Mouse (Mus musculus) small intestine, adult 2 months (tissue): ENCODE data around the gene C87436. TPM values are rescaled to one million over a fixed set of nuclear protein-coding genes. Genes with fewer than 3 reads are reported as not detected.
A peak's percentile ranks its signal among the peaks of the same experiment; 100 is the strongest.

Source experiments
- H3K27ac ChIP-seq: fragments of 200-500 bp; 2 replicates; pipeline ENCODE4 v1.5.1; 2012; ENCODE audit warnings: low read depth, low read length, control low read depth, inconsistent platforms; ENCODE audit not compliant: insufficient read depth
- H3K27me3 ChIP-seq: fragments of 200-500 bp; 2 replicates; pipeline ENCODE4 v1.6.1; 2012; ENCODE audit warnings: mild to moderate bottlenecking, moderate library complexity, low read length, inconsistent platforms; ENCODE audit not compliant: control insufficient read depth, insufficient read depth
- H3K36me3 ChIP-seq: fragments of 200-500 bp; 2 replicates; pipeline ENCODE4 v1.6.1; 2012; ENCODE audit warnings: mild to moderate bottlenecking, low read length, control low read depth, inconsistent platforms; ENCODE audit not compliant: control insufficient read depth, insufficient read depth
- H3K4me1 ChIP-seq: fragments of 200-500 bp; 2 replicates; pipeline ENCODE4 v1.6.1; 2012; ENCODE audit warnings: low read length, inconsistent platforms, mixed read lengths; ENCODE audit not compliant: control insufficient read depth, insufficient read depth, insufficient read length
- H3K4me3 ChIP-seq: fragments of 200-500 bp; 2 replicates; pipeline ENCODE4 v1.5.1; 2012; ENCODE audit warnings: low read depth, mild to moderate bottlenecking, control low read depth, inconsistent platforms, low read length, moderate library complexity
- CTCF ChIP-seq: fragments of 200-500 bp; IDR thresholded peaks from 2 replicates; pipeline ENCODE4 v1.5.1; 2012; ENCODE audit warnings: low read depth, mild to moderate bottlenecking, control low read depth, inconsistent platforms, low read length, moderate library complexity, mixed read lengths; ENCODE audit not compliant: insufficient replicate concordance, insufficient read length; ENCODE audit errors: extremely low read depth
- POLR2A ChIP-seq: fragments of 200-500 bp; IDR thresholded peaks from 2 replicates; pipeline ENCODE4 v1.6.1; 2012; ENCODE audit warnings: low read depth, mild to moderate bottlenecking, control low read depth, inconsistent platforms, low read length, moderate library complexity
- WGBS: fragments of 180-500 bp; shearing (Covaris S2); methylation state at CpG from one replicate; pipeline ENCODE4 v1.1.7; 2018; 5-methylcytosine and 5-hydroxymethylcytosine counted together
- polyA plus RNA-seq: library from polyadenylated mRNA; depleted of rRNA; stranded (reverse); fragments of >200 nt; gene quantifications from 2 replicates; pipeline ENCODE4 v1.2.3, GENCODE M21; 2012

Gene C87436
- polyA plus RNA-seq, 1 experiment = 4.1 TPM

DNA sequence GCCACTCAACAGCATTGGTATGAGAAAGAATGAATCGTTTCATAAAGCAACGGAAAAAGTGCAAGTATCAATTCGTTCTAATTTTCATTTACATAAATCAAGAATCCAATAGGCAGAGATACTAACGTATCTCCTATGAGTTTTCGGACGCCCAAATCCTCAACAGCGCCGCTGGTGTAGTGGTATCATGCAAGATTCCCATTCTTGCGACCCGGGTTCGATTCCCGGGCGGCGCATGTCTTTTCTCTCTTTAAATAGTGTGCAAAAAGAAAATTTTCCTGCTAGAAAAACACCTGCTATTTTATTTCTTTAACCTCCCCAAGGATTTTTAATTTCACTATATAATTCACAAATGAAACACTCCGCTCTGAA lies 34.5 kb upstream of the C87436 start:
- Histone ChIP-seq H3K27ac (no peak overlapping the region), H3K4me3 (peak overlapping the region; percentile 91), H3K36me3 (peaks cover 2% of the 10 kb centered on the region; the same call in 1 of the 2 replicates), H3K4me1 (no peaks in the 10 kb centered on the region; the same call in none of the 2 replicates), H3K27me3 (no peaks in the 10 kb centered on the region)
- under 1% methylated on average over 15 of the region's 15 CpGs for whole genome bisulfite sequencing
- TF ChIP-seq POLR2A (no peak), CTCF (no peak)

DNA sequence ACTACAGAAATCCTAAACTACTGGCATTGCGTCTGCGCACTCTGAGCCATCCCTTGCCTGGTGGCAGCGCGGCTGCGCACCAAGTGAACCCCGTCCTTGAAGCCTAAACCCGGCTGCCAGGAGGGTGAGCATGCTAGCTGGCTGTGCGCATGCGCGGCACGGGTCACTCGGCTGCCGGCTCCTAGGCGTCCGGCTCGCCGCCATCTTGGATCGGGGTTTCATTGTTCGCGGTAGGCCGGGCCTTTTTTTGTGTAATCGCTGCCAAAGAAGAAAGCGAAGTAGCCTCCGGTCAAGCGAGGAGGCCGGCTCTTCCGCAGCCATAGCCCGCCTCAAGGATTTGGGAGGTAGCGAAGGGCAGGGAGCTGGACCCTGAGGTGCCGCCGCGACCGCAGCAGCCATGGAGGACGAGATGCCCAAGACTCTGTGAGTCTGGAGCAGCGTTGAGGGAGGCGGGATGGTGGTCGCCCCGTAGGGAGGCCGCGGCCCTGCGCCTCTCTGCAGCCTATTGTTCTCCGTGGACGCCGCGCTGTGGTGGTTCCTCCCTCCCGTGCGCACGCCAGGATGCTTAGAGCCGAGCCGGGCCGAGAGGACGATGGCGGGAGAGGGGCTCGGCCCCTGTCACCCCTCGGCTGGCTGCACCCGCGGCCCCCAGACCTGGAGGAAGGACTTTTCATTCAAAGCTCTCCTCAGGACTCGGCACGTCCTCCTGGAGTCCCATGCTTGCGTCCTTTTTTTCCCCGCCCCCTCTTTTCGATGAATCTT lies 33.9 kb upstream of the C87436 start, which contains the start of gene Tia1:
TSS of gene Tia1 (plus strand) at position 120 of the 762 bp plus-strand sequence.
- TF ChIP-seq POLR2A (peak; percentile 46), CTCF (no peak)
- Histone ChIP-seq H3K27me3 (no peaks in the 10 kb centered on the region), H3K4me1 (no peaks in the 10 kb centered on the region; the same call in none of the 2 replicates), H3K4me3 (peak within 1 kb of the TSS; percentile 91), H3K36me3 (peaks cover 2% of the 10 kb centered on the region; the same call in 1 of the 2 replicates), H3K27ac (peak within 1 kb of the TSS; percentile 98)
- under 1% methylated on average over 62 of the region's 62 CpGs for WGBS

GRCm38 (mm10) chr6:86404996-86405395 lies 33.2 kb upstream of the C87436 start:
- WGBS = 0% methylated on average over 11 of the region's 11 CpGs
- Histone ChIP-seq H3K36me3 (peaks cover 2% of the 10 kb centered on the region; the same call in 1 of the 2 replicates), H3K27me3 (no peaks in the 10 kb centered on the region), H3K4me1 (no peaks in the 10 kb centered on the region; the same call in none of the 2 replicates), H3K27ac (0 out of 2 replicates have a peak overlapping the region, but pooled peaks have one; percentile 12), H3K4me3 (peak overlapping the region; percentile 91; the same call in 1 of the 2 replicates)
- TF ChIP-seq POLR2A (no peak), CTCF (no peak)

DNA sequence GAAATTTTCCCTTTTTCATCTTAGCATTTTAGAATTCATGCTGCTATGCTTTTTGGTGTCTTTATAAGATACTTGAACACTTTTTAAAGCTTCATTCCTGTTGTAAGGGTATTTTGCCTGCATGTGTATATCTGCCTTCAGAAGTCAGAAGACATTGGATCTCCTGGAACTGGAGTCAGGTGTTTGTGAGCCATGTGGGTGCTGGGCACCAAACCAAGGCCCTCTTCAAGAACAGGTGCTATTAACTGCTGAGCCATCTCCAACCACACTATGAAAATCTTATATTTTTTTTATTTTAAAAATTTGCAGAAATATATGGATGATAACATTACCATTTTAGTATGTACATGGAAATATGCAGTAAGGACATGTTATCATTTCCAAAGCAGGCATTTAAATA lies 31.9 kb upstream of the C87436 start:
- H3K27ac ChIP-seq = no peak overlapping the region
- peaks cover 2% of the 10 kb centered on the region for H3K36me3 ChIP-seq
- H3K27me3 ChIP-seq = no peaks in the 10 kb centered on the region
- H3K4me1 ChIP-seq = no peaks in the 10 kb centered on the region; the same call in 1 of the 2 replicates
- no peak overlapping the region for H3K4me3 ChIP-seq
- no peak for TF ChIP-seq CTCF
- no peak for TF ChIP-seq POLR2A

- Histone ChIP-seq H3K36me3 (peaks cover 51% of the 10 kb centered on the region), H3K27ac (no peak overlapping the region), H3K27me3 (no peaks in the 10 kb centered on the region), H3K4me3 (no peak overlapping the region), H3K4me1 (no peaks in the 10 kb centered on the region)
- TF ChIP-seq POLR2A (no peak), CTCF (no peak)
- WGBS = 85% methylated on average over 6 of the region's 6 CpGs
Measured at GRCm38 (mm10) chr6:86418711-86419110, 19.5 kb upstream of the C87436 start.

GRCm38 (mm10) chr6:86419239-86419638 lies 18.9 kb upstream of the C87436 start:
- H3K4me1 ChIP-seq = no peaks in the 10 kb centered on the region
- WGBS = 89% methylated on average over 3 of the region's 3 CpGs
- TF ChIP-seq POLR2A (no peak), CTCF (no peak)
- H3K36me3 ChIP-seq = peaks cover 50% of the 10 kb centered on the region
- no peak overlapping the region for H3K4me3 ChIP-seq
- no peak overlapping the region for H3K27ac ChIP-seq
- no peaks in the 10 kb centered on the region for H3K27me3 ChIP-seq

DNA sequence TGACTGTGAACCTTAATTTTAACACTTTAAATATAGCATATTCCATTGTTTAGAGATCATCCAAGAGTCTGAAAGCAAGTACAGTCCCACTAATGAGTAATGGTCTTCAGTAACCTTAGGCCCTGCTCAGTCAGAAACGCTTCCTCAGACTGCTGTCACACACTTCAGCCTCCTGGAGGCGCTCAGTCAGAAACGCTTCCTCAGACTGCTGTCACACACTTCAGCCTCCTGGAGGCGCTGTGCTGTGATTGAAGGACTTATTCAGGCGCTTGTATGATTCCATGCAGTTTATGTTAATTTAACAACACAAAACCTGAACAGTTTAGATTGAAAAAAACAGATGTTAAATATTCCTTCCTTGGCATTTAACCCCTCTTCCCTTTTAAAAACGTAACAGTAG lies 17.7 kb upstream of the C87436 start:
- Histone ChIP-seq H3K4me3 (no peak overlapping the region), H3K27ac (no peak overlapping the region), H3K36me3 (peaks cover 55% of the 10 kb centered on the region), H3K27me3 (no peaks in the 10 kb centered on the region), H3K4me1 (no peaks in the 10 kb centered on the region)
- WGBS = 82% methylated on average over 6 of the region's 6 CpGs
- TF ChIP-seq POLR2A (no peak), CTCF (peak; percentile 33; the same call in 1 of the 2 replicates)
